Mouse (Mus musculus) limb, embryonic 11.5 days (tissue): ENCODE measurements around the gene Abcc3. TPM values are rescaled to one million over a fixed set of nuclear protein-coding genes. Genes with fewer than 3 reads are reported as not detected.

ENCODE experiments used
- ATAC-seq: fragments of 200-750 bp; cut with Nextera tagmentation; 2 replicates; pipeline ENCODE4 v1.8.0; 2017; ENCODE audit warnings: low read depth; ENCODE audit not compliant: insufficient number of reproducible peaks, low FRiP score, low TSS enrichment
- DNase-seq: peaks from one replicate; pipeline ENCODE4 v3.0.0-alpha.2; 2015; ENCODE audit warnings: low spot score
- H3K27ac ChIP-seq: fragments of 300-500 bp; sonication (generic); replicated peaks from 2 replicates; pipeline ENCODE4 v1.5.1; 2014; ENCODE audit warnings: low read depth, mild to moderate bottlenecking, low read length
- H3K27me3 ChIP-seq: fragments of 300-500 bp; sonication (generic); 2 replicates; pipeline ENCODE4 v1.6.1; 2014; ENCODE audit warnings: mild to moderate bottlenecking, low read length, mixed read lengths; ENCODE audit not compliant: control insufficient read depth, insufficient read depth
- H3K36me3 ChIP-seq: fragments of 300-500 bp; sonication (generic); 2 replicates; pipeline ENCODE4 v1.6.1; 2014; ENCODE audit warnings: mild to moderate bottlenecking, low read length, moderate library complexity, mixed read lengths; ENCODE audit not compliant: control insufficient read depth, insufficient read depth
- H3K4me1 ChIP-seq: fragments of 300-500 bp; sonication (generic); 2 replicates; pipeline ENCODE4 v1.6.1; 2014; ENCODE audit warnings: low read length, mixed read lengths; ENCODE audit not compliant: control insufficient read depth, insufficient read depth
- H3K4me2 ChIP-seq: fragments of 300-500 bp; sonication (generic); 2 replicates; pipeline ENCODE4 v1.6.1; 2014; ENCODE audit warnings: low read depth, mild to moderate bottlenecking, moderate library complexity; ENCODE audit not compliant: severe bottlenecking
- H3K4me3 ChIP-seq: fragments of 300-500 bp; sonication (generic); 2 replicates; pipeline ENCODE4 v1.5.1; 2014; ENCODE audit warnings: low read depth, low read length
- H3K9ac ChIP-seq: fragments of 300-500 bp; sonication (generic); 2 replicates; pipeline ENCODE4 v1.6.1; 2014; ENCODE audit warnings: mild to moderate bottlenecking, low read length
- H3K9me3 ChIP-seq: fragments of 300-500 bp; sonication (generic); 2 replicates; pipeline ENCODE4 v1.6.1; 2016; ENCODE audit warnings: low read length; ENCODE audit not compliant: control insufficient read depth
- WGBS: fragments of 180-500 bp; shearing (Covaris S2); extraction: QIAGEN DNeasy Blood & Tissue Kit; methylation state at CpG from one replicate; pipeline ENCODE4 v1.1.7; 2014; 5-methylcytosine and 5-hydroxymethylcytosine counted together
- polyA plus RNA-seq: library from polyadenylated mRNA; unstranded; fragments of >200 nt; fragmentation: Nextera tagmentation; extraction: Ambion mirVana; gene quantifications from 2 replicates; pipeline ENCODE4 v1.2.1, GENCODE M21; 2014

Gene Abcc3
- 0.55 and 0.88 TPM in 2 replicates for polyA plus RNA-seq

DNA sequence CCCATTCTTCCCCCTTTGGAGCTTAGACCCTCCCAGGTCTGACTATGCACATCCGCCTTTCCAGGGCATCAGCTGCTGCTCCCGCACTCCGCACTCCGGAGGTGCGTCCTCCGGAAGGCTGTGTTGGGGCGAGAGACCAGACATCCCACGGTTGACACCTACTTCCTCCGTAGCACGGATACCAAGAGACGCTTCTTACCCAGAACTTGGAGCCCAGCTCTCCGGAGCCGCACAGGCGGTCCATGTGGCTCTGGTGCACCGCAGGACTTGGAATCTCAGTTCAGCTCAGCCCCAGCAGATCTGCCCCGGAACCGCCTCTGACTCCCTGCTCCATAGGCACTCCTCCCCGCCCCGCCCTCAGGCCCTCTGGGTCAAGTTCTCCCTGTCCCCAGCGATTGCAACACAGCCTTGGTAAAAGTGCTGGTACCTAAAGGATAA lies at the start of gene Abcc3:
Abcc3 (minus strand) TSS at position 326 of the 438 bp plus-strand sequence.
- ATAC-seq (no peak), DNase-seq (peak; percentile 42)
- Histone ChIP-seq H3K4me3 (peak within 1 kb of the TSS; percentile 9; the same call in 1 of the 2 replicates), H3K27me3 (0 out of 2 replicates have a peak, but pooled peaks cover 2% of the 10 kb centered on the region), H3K36me3 (no peaks in the 10 kb centered on the region), H3K9me3 (no peaks in the 10 kb centered on the region), H3K4me2 (peak within 1 kb of the TSS; percentile 31; the same call in 1 of the 2 replicates), H3K27ac (no peak within 1 kb of the TSS), H3K9ac (peak within 1 kb of the TSS; percentile 1; the same call in 1 of the 2 replicates), H3K4me1 (0 out of 2 replicates have a peak, but pooled peaks cover 2% of the 10 kb centered on the region)
- 5% methylated on average over 20 of the region's 20 CpGs for WGBS

DNA sequence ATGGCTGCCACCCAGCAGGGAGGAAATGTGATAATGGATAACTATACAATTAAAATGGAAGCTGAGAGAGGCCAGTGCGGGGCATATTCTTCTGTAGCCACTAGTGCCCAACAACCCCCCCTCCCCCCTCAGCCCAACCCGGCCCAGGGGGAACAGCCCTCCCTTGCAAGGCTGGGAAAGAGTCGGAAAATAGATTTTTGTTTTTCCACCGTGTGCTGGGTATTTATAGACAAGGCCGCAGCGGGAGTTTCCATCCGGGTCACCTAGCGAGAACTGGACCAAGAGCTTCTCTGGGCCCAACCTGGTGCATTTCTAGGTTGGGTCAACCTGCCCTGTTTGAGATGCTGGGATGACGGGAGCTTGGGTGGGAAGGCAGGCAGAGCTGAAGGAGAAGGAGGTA lies 49.0 kb upstream of the Abcc3 start:
- H3K27me3 ChIP-seq = no peaks in the 10 kb centered on the region
- H3K4me2 ChIP-seq = no peak overlapping the region
- DNase-seq (no peak), ATAC-seq (no peak)
- peaks cover 14% of the 10 kb centered on the region; the same call in 1 of the 2 replicates for H3K4me1 ChIP-seq
- no peak overlapping the region for H3K4me3 ChIP-seq
- no peaks in the 10 kb centered on the region for H3K36me3 ChIP-seq
- no peak overlapping the region for H3K27ac ChIP-seq
- WGBS = 70% methylated on average over 9 of the region's 9 CpGs
- no peaks in the 10 kb centered on the region for H3K9me3 ChIP-seq
- H3K9ac ChIP-seq = no peak overlapping the region

DNA sequence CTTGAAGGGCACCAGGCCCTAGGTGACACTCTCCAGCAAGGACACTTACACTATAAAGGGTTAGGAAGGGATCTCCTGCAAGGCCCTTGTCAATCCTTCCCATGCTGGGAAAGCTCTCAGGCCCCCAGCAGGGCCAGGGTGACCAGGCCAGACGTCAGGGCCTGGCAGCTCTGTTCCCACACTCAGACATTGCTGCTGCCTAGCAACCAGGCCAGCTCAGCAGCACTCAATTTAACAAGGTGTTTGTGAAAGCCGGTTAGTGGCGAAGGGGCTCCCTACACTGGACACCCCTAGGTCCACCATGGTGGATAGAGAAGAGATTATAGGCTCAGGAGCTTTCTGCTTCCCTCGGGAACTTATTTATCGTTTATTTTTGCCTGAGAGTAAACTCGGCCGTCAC lies 48.3 kb upstream of the Abcc3 start:
- H3K27ac ChIP-seq = no peak overlapping the region
- no peaks in the 10 kb centered on the region for H3K27me3 ChIP-seq
- no peak overlapping the region for H3K4me3 ChIP-seq
- H3K36me3 ChIP-seq = peaks cover 2% of the 10 kb centered on the region; the same call in 1 of the 2 replicates
- no peak overlapping the region for H3K9ac ChIP-seq
- WGBS = 40% methylated on average over 7 of the region's 7 CpGs
- H3K9me3 ChIP-seq = no peaks in the 10 kb centered on the region
- H3K4me1 ChIP-seq = peaks cover 14% of the 10 kb centered on the region; the same call in 1 of the 2 replicates
- no peak overlapping the region for H3K4me2 ChIP-seq
- ATAC-seq (0 out of 2 replicates have a peak, but pooled peaks have one; percentile 59), DNase-seq (peak; percentile 39)

DNA sequence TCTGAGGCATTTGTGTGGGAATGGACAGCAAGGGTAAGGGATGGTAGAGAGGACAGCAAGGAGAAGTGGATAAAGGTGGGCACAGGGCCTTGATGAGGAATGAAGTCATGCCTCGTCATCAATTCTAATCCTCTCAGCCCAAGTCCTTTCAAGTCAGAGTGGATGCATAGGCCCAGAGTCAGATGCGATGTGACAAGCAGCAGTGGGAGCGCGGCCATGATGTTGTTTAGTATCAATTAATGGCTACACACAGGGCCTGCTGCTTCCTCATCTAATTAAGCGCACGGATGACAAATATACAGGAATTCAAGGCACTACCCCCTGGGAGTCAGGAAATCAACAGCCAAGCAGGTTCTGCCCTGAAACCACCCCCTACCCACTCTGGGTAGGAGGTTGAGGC lies 47.6 kb upstream of the Abcc3 start:
- ATAC-seq = no peak
- no peak overlapping the region for H3K4me2 ChIP-seq
- no peaks in the 10 kb centered on the region for H3K9me3 ChIP-seq
- H3K9ac ChIP-seq = no peak overlapping the region
- H3K4me1 ChIP-seq = peaks cover 14% of the 10 kb centered on the region; the same call in 1 of the 2 replicates
- peaks cover 2% of the 10 kb centered on the region; the same call in 1 of the 2 replicates for H3K36me3 ChIP-seq
- no peaks in the 10 kb centered on the region for H3K27me3 ChIP-seq
- H3K4me3 ChIP-seq = no peak overlapping the region
- no peak overlapping the region for H3K27ac ChIP-seq
- WGBS = 85% methylated on average over 6 of the region's 6 CpGs
- no peak for DNase-seq

DNA sequence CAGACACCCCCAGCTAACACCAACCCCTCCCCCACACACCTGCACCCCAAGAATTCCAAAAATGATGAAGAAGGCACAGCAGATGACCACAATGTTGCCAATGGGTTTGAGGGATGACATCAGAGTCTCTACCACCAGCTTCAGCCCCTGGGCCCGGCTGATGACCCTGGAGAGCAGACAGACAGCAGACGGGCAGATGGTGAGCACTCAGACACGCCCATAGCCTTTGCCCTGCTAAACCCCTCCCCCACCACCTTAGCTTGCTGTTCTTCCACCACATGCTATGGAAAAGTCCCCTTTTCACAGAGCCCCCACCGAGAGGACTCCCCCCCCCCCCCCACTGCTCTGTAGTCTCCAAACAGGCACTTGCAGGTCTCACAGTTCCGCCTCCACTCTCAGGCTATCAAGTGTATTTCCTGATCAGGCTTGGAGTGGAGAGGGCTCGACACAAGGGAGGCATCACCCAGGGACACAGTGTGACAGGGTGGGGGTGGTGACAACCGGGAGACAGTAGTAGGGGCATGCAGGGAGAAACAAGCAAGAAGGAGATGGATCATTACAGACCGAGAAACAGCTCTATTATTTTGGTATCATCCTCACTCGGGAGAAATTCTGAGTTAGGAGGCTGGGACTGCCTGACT lies 36.3 kb upstream of the Abcc3 start:
- Histone ChIP-seq H3K9me3 (no peaks in the 10 kb centered on the region), H3K4me2 (no peak overlapping the region), H3K36me3 (peaks cover 14% of the 10 kb centered on the region), H3K27ac (peak overlapping the region; percentile 94), H3K4me3 (no peak overlapping the region), H3K4me1 (peaks cover 29% of the 10 kb centered on the region), H3K9ac (no peak overlapping the region), H3K27me3 (no peaks in the 10 kb centered on the region)
- ATAC-seq (peak; percentile 26; the same call in 1 of the 2 replicates), DNase-seq (peak; percentile 43)
- 18% methylated on average over 9 of the region's 9 CpGs for WGBS

DNA sequence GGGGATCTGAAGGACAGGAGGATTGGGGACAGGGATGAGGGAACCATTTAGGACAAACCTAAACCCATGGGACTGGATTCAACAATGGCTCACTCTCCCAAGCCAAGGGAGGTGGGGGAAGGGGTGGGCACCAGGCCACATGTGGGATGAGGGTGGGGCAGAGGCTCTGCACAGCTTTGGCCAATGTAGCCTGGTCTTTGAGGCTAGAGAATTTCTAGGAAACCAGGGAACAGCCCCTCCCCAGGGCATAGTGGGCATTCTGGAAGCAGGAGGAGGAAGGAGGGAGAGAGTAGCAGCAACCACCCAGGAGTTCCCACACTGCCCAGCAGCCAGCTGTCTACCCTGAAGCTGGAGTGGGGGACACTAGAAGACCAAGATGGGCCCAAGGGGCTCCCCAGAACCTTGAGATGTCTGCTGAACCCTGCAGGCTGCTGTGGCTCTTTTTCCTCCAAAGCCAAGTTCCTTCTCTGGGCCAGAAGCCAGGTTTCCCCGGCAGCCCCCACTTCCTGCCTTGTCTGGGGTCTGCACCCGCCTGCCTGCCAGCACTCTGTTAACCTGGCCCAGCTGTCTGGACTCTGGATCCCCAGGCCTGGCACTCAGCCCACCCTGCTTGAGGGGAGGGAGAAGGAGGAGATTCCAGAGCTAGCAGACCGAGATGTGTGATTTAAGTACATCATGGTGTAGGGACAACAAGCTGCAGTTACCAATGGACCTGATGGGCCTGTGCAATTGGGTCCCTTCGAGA lies 35.5 kb upstream of the Abcc3 start:
- ATAC-seq (peak; percentile 86), DNase-seq (peak; percentile 85)
- Histone ChIP-seq H3K27me3 (no peaks in the 10 kb centered on the region), H3K4me3 (no peak overlapping the region), H3K36me3 (peaks cover 8% of the 10 kb centered on the region), H3K27ac (peak overlapping the region; percentile 94), H3K9me3 (no peaks in the 10 kb centered on the region), H3K4me2 (no peak overlapping the region), H3K9ac (peak overlapping the region; percentile 37), H3K4me1 (peaks cover 29% of the 10 kb centered on the region)
- WGBS = 4% methylated on average over 4 of the region's 4 CpGs

DNA sequence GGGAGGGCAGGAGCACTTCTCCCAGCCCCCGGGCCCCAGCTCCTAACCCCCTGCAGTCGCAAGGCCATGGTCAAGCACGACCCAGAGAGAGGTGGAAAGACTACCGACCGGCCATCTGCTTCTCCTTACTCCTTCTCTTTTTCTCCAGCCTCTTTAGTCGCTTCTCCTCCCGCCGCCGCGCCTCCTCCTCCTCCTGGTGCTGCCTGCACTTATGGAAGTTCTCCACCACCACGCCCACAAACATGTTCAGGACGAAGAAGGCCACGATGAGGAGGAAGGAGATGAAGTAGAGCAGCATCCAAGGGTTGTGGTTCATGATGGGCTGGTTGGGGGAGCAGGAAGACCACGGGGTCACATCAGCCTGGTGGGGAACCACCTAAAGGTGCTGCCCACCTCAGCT lies 32.9 kb upstream of the Abcc3 start:
- H3K27me3 ChIP-seq = no peaks in the 10 kb centered on the region
- peaks cover 29% of the 10 kb centered on the region for H3K4me1 ChIP-seq
- 44% methylated on average over 13 of the region's 14 CpGs for WGBS
- H3K4me2 ChIP-seq = no peak overlapping the region
- no peak overlapping the region for H3K27ac ChIP-seq
- H3K4me3 ChIP-seq = no peak overlapping the region
- H3K36me3 ChIP-seq = peaks cover 7% of the 10 kb centered on the region
- ATAC-seq (no peak), DNase-seq (no peak)
- H3K9me3 ChIP-seq = no peaks in the 10 kb centered on the region
- H3K9ac ChIP-seq = no peak overlapping the region

DNA sequence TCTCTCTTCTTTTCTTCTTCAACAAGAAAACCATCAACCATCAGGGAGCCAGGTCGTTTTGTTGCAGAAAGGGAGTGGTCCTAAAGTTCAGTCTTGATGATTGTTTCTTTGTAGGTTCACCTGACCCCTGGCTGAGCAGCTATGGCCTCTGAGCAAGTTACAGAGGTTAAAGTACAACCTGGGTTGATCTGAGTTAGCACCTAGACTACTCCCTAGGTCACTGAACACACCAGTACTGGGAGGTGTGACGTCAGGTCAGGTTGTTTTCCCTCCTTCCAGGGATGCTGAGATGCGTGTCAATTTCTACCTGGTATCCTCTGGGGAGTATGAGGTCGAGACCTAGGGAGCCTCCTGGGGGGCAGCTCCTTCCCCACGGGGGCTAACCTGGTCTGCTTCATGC lies 32.4 kb upstream of the Abcc3 start:
- Histone ChIP-seq H3K27ac (no peak overlapping the region), H3K4me2 (no peak overlapping the region), H3K27me3 (no peaks in the 10 kb centered on the region), H3K36me3 (peaks cover 7% of the 10 kb centered on the region), H3K9ac (no peak overlapping the region), H3K9me3 (no peaks in the 10 kb centered on the region), H3K4me3 (no peak overlapping the region), H3K4me1 (peaks cover 29% of the 10 kb centered on the region)
- 37% methylated on average over 5 of the region's 5 CpGs for WGBS
- DNase-seq (no peak), ATAC-seq (no peak)
